Mouse (Mus musculus): Measurements from ENCODE around the gene Ppm1a. TPM values are rescaled to one million over a fixed set of nuclear protein-coding genes. Genes with fewer than 3 reads are reported as not detected.

The Ppm1a gene
- polyA plus RNA-seq, 1 experiment from 2014 or later = 26.2 TPM

GRCm38 (mm10) chr12:72744803-72745360 lies 12.4 kb upstream of the Ppm1a start:
- Histone ChIP-seq H3K4me1 (replicated peaks) (no peaks in the 10 kb centered on the region), H3K27me3 (no peaks in the 10 kb centered on the region), H3K27ac (replicated peaks) (no peak overlapping the region), H3K9ac (no peak overlapping the region), H3K4me3 (replicated peaks) (no peak overlapping the region), H3K4me2 (no peak overlapping the region), H3K36me3 (replicated peaks) (no peaks in the 10 kb centered on the region), H3K9me3 (replicated peaks) (no peaks in the 10 kb centered on the region)
- WGBS (ENCODE audit: insufficient replicate concordance) = 19% methylated on average over 9 of the region's 9 CpGs
- ATAC-seq (ENCODE audit: insufficient read depth) = no peak

GRCm38 (mm10) chr12:72745486-72745885 lies 11.8 kb upstream of the Ppm1a start:
- Histone ChIP-seq H3K27ac (replicated peaks) (no peak overlapping the region), H3K9me3 (replicated peaks) (no peaks in the 10 kb centered on the region), H3K4me3 (replicated peaks) (no peak overlapping the region), H3K9ac (no peak overlapping the region), H3K4me1 (replicated peaks) (no peaks in the 10 kb centered on the region), H3K4me2 (no peak overlapping the region), H3K36me3 (replicated peaks) (no peaks in the 10 kb centered on the region), H3K27me3 (no peaks in the 10 kb centered on the region)
- 73% methylated on average over 14 of the region's 14 CpGs for WGBS (ENCODE audit: insufficient replicate concordance)
- no peak for ATAC-seq (ENCODE audit: insufficient read depth)

- 49% methylated on average over 4 of the region's 4 CpGs for WGBS (ENCODE audit: insufficient replicate concordance)
- no peak for ATAC-seq (ENCODE audit: insufficient read depth)
- Histone ChIP-seq H3K4me1 (replicated peaks) (no peaks in the 10 kb centered on the region), H3K9me3 (replicated peaks) (no peaks in the 10 kb centered on the region), H3K27me3 (no peaks in the 10 kb centered on the region), H3K36me3 (replicated peaks) (no peaks in the 10 kb centered on the region), H3K27ac (replicated peaks) (no peak overlapping the region), H3K4me3 (replicated peaks) (no peak overlapping the region), H3K4me2 (no peak overlapping the region), H3K9ac (no peak overlapping the region)
These were observed 8.9 kb upstream of the Ppm1a start for GRCm38 (mm10) chr12:72748341-72748740.

GRCm38 (mm10) chr12:72748841-72749240 lies 8.4 kb upstream of the Ppm1a start:
- Histone ChIP-seq H3K27me3 (no peaks in the 10 kb centered on the region), H3K9ac (no peak overlapping the region), H3K27ac (replicated peaks) (no peak overlapping the region), H3K36me3 (replicated peaks) (no peaks in the 10 kb centered on the region), H3K4me2 (no peak overlapping the region), H3K9me3 (replicated peaks) (no peaks in the 10 kb centered on the region), H3K4me1 (replicated peaks) (no peaks in the 10 kb centered on the region), H3K4me3 (replicated peaks) (no peak overlapping the region)
- no peak for ATAC-seq (ENCODE audit: insufficient read depth)
- WGBS (ENCODE audit: insufficient replicate concordance) = 69% methylated on average over 4 of the region's 4 CpGs

GRCm38 (mm10) chr12:72749500-72749899 lies 7.8 kb upstream of the Ppm1a start:
- WGBS (ENCODE audit: insufficient replicate concordance) = 68% methylated on average over 2 of the region's 2 CpGs
- Histone ChIP-seq H3K36me3 (replicated peaks) (no peaks in the 10 kb centered on the region), H3K9me3 (replicated peaks) (no peaks in the 10 kb centered on the region), H3K4me2 (no peak overlapping the region), H3K9ac (no peak overlapping the region), H3K27ac (replicated peaks) (no peak overlapping the region), H3K4me3 (replicated peaks) (no peak overlapping the region), H3K27me3 (no peaks in the 10 kb centered on the region), H3K4me1 (replicated peaks) (no peaks in the 10 kb centered on the region)
- ATAC-seq (ENCODE audit: insufficient read depth) = no peak

- 50% methylated on average over 5 of the region's 5 CpGs for WGBS (ENCODE audit: insufficient replicate concordance)
- Histone ChIP-seq H3K36me3 (replicated peaks) (no peaks in the 10 kb centered on the region), H3K4me3 (replicated peaks) (no peak overlapping the region), H3K9ac (no peak overlapping the region), H3K9me3 (replicated peaks) (no peaks in the 10 kb centered on the region), H3K4me1 (replicated peaks) (no peaks in the 10 kb centered on the region), H3K4me2 (no peak overlapping the region), H3K27me3 (no peaks in the 10 kb centered on the region), H3K27ac (replicated peaks) (no peak overlapping the region)
- no peak for ATAC-seq (ENCODE audit: insufficient read depth)
These were observed 7.2 kb upstream of the Ppm1a start for GRCm38 (mm10) chr12:72750016-72750415.

GRCm38 (mm10) chr12:72750606-72751005 lies 6.6 kb upstream of the Ppm1a start:
- ATAC-seq (ENCODE audit: insufficient read depth) = no peak
- Histone ChIP-seq H3K4me1 (replicated peaks) (no peaks in the 10 kb centered on the region), H3K27ac (replicated peaks) (no peak overlapping the region), H3K36me3 (replicated peaks) (no peaks in the 10 kb centered on the region), H3K27me3 (no peaks in the 10 kb centered on the region), H3K4me2 (no peak overlapping the region), H3K4me3 (replicated peaks) (no peak overlapping the region), H3K9ac (no peak overlapping the region), H3K9me3 (replicated peaks) (no peaks in the 10 kb centered on the region)
- WGBS (ENCODE audit: insufficient replicate concordance) = 63% methylated on average over 2 of the region's 2 CpGs

GRCm38 (mm10) chr12:72757596-72757995 lies 341 bp downstream of the Ppm1a start:
- H3K9me3 ChIP-seq (replicated peaks) = no peaks in the 10 kb centered on the region
- ATAC-seq (ENCODE audit: insufficient read depth) = no peak
- WGBS (ENCODE audit: insufficient replicate concordance) = 33% methylated on average over 1 of the region's 1 CpGs
- H3K4me3 ChIP-seq (replicated peaks) = no peak overlapping the region
- no peak overlapping the region for H3K4me2 ChIP-seq
- H3K36me3 ChIP-seq (replicated peaks) = no peaks in the 10 kb centered on the region
- H3K27me3 ChIP-seq = no peaks in the 10 kb centered on the region
- H3K9ac ChIP-seq = no peak overlapping the region
- peaks cover 17% of the 10 kb centered on the region for H3K4me1 ChIP-seq (replicated peaks)
- H3K27ac ChIP-seq (replicated peaks) = no peak overlapping the region

- H3K36me3 ChIP-seq (replicated peaks) = no peaks in the 10 kb centered on the region
- H3K27ac ChIP-seq (replicated peaks) = 0 out of 2 replicates have a peak overlapping the region, but pooled peaks have one; percentile 99
- no peak for ATAC-seq (ENCODE audit: insufficient read depth)
- peak overlapping the region; percentile 99; the same call in 1 of the 2 replicates for H3K9ac ChIP-seq
- H3K4me3 ChIP-seq (replicated peaks) = peak overlapping the region; percentile 92
- no peaks in the 10 kb centered on the region for H3K27me3 ChIP-seq
- peak overlapping the region; percentile 95 for H3K4me2 ChIP-seq
- no peaks in the 10 kb centered on the region for H3K9me3 ChIP-seq (replicated peaks)
- H3K4me1 ChIP-seq (replicated peaks) = peaks cover 34% of the 10 kb centered on the region
- 15% methylated on average over 7 of the region's 7 CpGs for WGBS (ENCODE audit: insufficient replicate concordance)
These were observed 2.7 kb downstream of the Ppm1a start for GRCm38 (mm10) chr12:72759956-72760355.

GRCm38 (mm10) chr12:72760376-72761229 lies 3.3 kb downstream of the Ppm1a start:
- Histone ChIP-seq H3K4me1 (replicated peaks) (peaks cover 34% of the 10 kb centered on the region), H3K27ac (replicated peaks) (peak overlapping the region; percentile 99), H3K27me3 (no peaks in the 10 kb centered on the region), H3K36me3 (replicated peaks) (no peaks in the 10 kb centered on the region), H3K4me3 (replicated peaks) (peak overlapping the region; percentile 92), H3K9ac (peak overlapping the region; percentile 99), H3K4me2 (peak overlapping the region; percentile 95), H3K9me3 (replicated peaks) (no peaks in the 10 kb centered on the region)
- peak; percentile 87 for ATAC-seq (ENCODE audit: insufficient read depth)
- WGBS (ENCODE audit: insufficient replicate concordance) = under 1% methylated on average over 76 of the region's 78 CpGs

- Histone ChIP-seq H3K4me2 (peak overlapping the region; percentile 95), H3K9ac (peak overlapping the region; percentile 99), H3K27me3 (no peaks in the 10 kb centered on the region), H3K36me3 (replicated peaks) (no peaks in the 10 kb centered on the region), H3K27ac (replicated peaks) (peak overlapping the region; percentile 99), H3K4me3 (replicated peaks) (peak overlapping the region; percentile 92), H3K9me3 (replicated peaks) (no peaks in the 10 kb centered on the region), H3K4me1 (replicated peaks) (peaks cover 34% of the 10 kb centered on the region)
- WGBS (ENCODE audit: insufficient replicate concordance) = 0% methylated on average over 50 of the region's 71 CpGs
- ATAC-seq (ENCODE audit: insufficient read depth) = peak; percentile 61
These were observed 4.0 kb downstream of the Ppm1a start for GRCm38 (mm10) chr12:72761230-72761648.
